Mouse (Mus musculus) cerebellum, adult 18-20 months (tissue): ENCODE results near the gene Rnf222.
"Not testable (repeated sequence)": the region's sequence is repeated elsewhere in the genome, so short reads cannot be mapped to it uniquely, and the experiment has no call there.

Experiments used
- DNase-seq, 2 experiments: peaks; one replicate each; pipeline ENCODE4 v3.0.0; 2021

The Rnf222 gene

GRCm38 (mm10) chr11:68914566-68914965, 26.2 kb downstream of the Rnf222 start:
- DNase-seq = no peak

- DNase-seq = no peak
These were observed 34.8 kb downstream of the Rnf222 start for GRCm38 (mm10) chr11:68923191-68923590.

- no peak for DNase-seq
These were observed 36.4 kb downstream of the Rnf222 start for GRCm38 (mm10) chr11:68924749-68925148.

- no peak for DNase-seq
These were observed 38.6 kb downstream of the Rnf222 start, which contains the start of gene Odf4 for GRCm38 (mm10) chr11:68926981-68927380. Odf4 (minus strand) TSS chr11:68927081.

- no peak for DNase-seq
These were observed 41.6 kb downstream of the Rnf222 start for GRCm38 (mm10) chr11:68929947-68930346.

GRCm38 (mm10) chr11:68933885-68934507, 45.6 kb downstream of the Rnf222 start:
- no peak for DNase-seq

- not testable (repeated sequence) for DNase-seq
These were observed 48.6 kb downstream of the Rnf222 start for GRCm38 (mm10) chr11:68936951-68937350.

GRCm38 (mm10) chr11:68939451-68940304, 51.3 kb downstream of the Rnf222 start:
- DNase-seq = peak; percentile 84 to 95

- DNase-seq = no peak
These were observed 52.2 kb downstream of the Rnf222 start for GRCm38 (mm10) chr11:68940516-68940915.

GRCm38 (mm10) chr11:68942731-68943130, 54.4 kb downstream of the Rnf222 start:
- no peak for DNase-seq

GRCm38 (mm10) chr11:68945245-68945644, 56.9 kb downstream of the Rnf222 start:
- no peak for DNase-seq
